Mouse (Mus musculus): ENCODE data around the gene Sct.

The Sct gene

GRCm38 (mm10) chr7:141230570-141230969 is 48.4 kb downstream of the Sct start:
- DNase-seq (ENCODE audit: extremely low spot score, low spot score) = no peak

GRCm38 (mm10) chr7:141229702-141230101 is 49.2 kb downstream of the Sct start:
- DNase-seq (ENCODE audit: extremely low spot score, low spot score) = no peak
